25 mouse cellular contexts compared by ENCODE assay signal in the genomic region with DNA sequence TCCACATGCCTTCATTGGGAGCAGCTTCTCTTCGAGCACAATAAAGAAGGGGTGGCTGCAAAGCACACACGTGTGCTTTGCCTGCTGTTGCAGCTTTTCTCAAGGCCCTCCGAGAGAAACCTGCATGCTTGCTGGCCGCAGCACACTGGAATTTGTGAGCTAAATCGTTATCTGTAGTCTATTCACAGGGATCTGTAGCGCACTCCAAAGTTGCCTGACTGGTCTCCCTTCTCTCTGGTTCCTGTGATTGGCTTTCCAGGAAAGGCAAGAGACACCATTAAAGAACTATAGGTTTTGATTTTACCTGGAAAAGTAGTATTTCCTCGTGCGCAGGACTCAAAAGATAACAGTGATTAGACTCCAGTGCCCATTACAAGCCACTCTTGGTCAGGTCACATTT. TPM values are rescaled to one million over a fixed set of nuclear protein-coding genes. Genes with fewer than 3 reads are reported as not detected.
A peak's percentile ranks its signal among the peaks of the same experiment; 100 is the strongest.
DNase-seq lines count a peak whose midpoint lies in the region; ATAC-seq and TF ChIP-seq lines count a peak whose summit lies in the region.
"Had no signal": no experiment of that assay in that cellular context is flagged by ENCODE, and none has a peak within 500 bp of the region (broad histone marks: within the 10 kb centered on the region; RNA-seq: fewer than 3 reads in every experiment).

No protein-coding gene starts in this region.

- H3K4me1 ChIP-seq in embryonic facial prominence, embryonic 14.5 days (ENCODE audit: control insufficient read depth, insufficient read depth, low read length), result no peaks in the 10 kb centered on the region
- H3K4me1 ChIP-seq in embryonic facial prominence, embryonic 10.5 days, result no peaks in the 10 kb centered on the region
- no peaks in the 10 kb centered on the region for H3K4me1 ChIP-seq in kidney, embryonic 15.5 days
- no peaks in the 10 kb centered on the region for H3K4me1 ChIP-seq in lung, embryonic 16.5 days (replicated peaks; ENCODE audit: control insufficient read depth, insufficient read depth, low read length)
- no peaks in the 10 kb centered on the region for H3K4me1 ChIP-seq in lung, adult 2 months (ENCODE audit: control insufficient read depth, insufficient read depth, low read length)
- no peaks in the 10 kb centered on the region for H3K4me1 ChIP-seq in intestine, embryonic 16.5 days (ENCODE audit: control insufficient read depth, insufficient read depth, low read length)
- H3K4me1 ChIP-seq: embryonic facial prominence, embryonic 13.5 days; forebrain, embryonic 15.5 days; hindbrain, embryonic 12.5 days; limb, embryonic 10.5 days; liver, embryonic 13.5 days; midbrain, embryonic 12.5 days; neural tube, embryonic 12.5 days had no signal

- H3K9me3 ChIP-seq in embryonic facial prominence, embryonic 14.5 days (ENCODE audit: control insufficient read depth, low read length), result no peaks in the 10 kb centered on the region
- H3K9me3 ChIP-seq in embryonic facial prominence, embryonic 10.5 days, result no peaks in the 10 kb centered on the region
- H3K9me3 ChIP-seq in kidney, embryonic 15.5 days (replicated peaks), result no peaks in the 10 kb centered on the region
- H3K9me3 ChIP-seq in lung, embryonic 16.5 days (ENCODE audit: control insufficient read depth, low read length), result no peaks in the 10 kb centered on the region
- H3K9me3 ChIP-seq in intestine, embryonic 16.5 days (ENCODE audit: control insufficient read depth, low read length), result no peaks in the 10 kb centered on the region
- H3K9me3 ChIP-seq: embryonic facial prominence, embryonic 13.5 days; forebrain, embryonic 15.5 days; hindbrain, embryonic 12.5 days; limb, embryonic 10.5 days; liver, embryonic 13.5 days; midbrain, embryonic 12.5 days; neural tube, embryonic 12.5 days had no signal

- no peak for TF ChIP-seq POLR2A in lung, adult 2 months (IDR thresholded peaks at IDR 0.05; ENCODE audit: borderline replicate concordance, extremely low read depth, low read depth, low read length)

- no peak overlapping the region for H3K9ac ChIP-seq in embryonic facial prominence, embryonic 14.5 days (ENCODE audit: low read depth, low read length)
- no peak overlapping the region for H3K9ac ChIP-seq in kidney, embryonic 15.5 days
- H3K9ac ChIP-seq in lung, embryonic 16.5 days (ENCODE audit: low read length), result no peak overlapping the region
- H3K9ac ChIP-seq in intestine, embryonic 16.5 days (ENCODE audit: low read depth, low read length), result no peak overlapping the region
- H3K9ac ChIP-seq: embryonic facial prominence, embryonic 13.5 days; forebrain, embryonic 15.5 days; hindbrain, embryonic 12.5 days; liver, embryonic 13.5 days; midbrain, embryonic 12.5 days; neural tube, embryonic 12.5 days had no signal

- TF ChIP-seq CTCF in lung, adult 2 months (IDR thresholded peaks at IDR 0.05; ENCODE audit: insufficient read depth, low read length), result no peak

- H3K27ac ChIP-seq in embryonic facial prominence, embryonic 14.5 days (replicated peaks; ENCODE audit: low read depth, low read length), result no peak overlapping the region
- H3K27ac ChIP-seq in embryonic facial prominence, embryonic 10.5 days (replicated peaks), result no peak overlapping the region
- H3K27ac ChIP-seq in kidney, embryonic 15.5 days, result peak overlapping the region; percentile 45
- H3K27ac ChIP-seq in lung, embryonic 16.5 days (ENCODE audit: low read length), result peak overlapping the region; percentile 12; the same call in 1 of the 2 replicates
- H3K27ac ChIP-seq in intestine, embryonic 16.5 days (ENCODE audit: low read length), result no peak overlapping the region; the same call in 1 of the 2 replicates
- H3K27ac ChIP-seq: embryonic facial prominence, embryonic 13.5 days; forebrain, embryonic 15.5 days; hindbrain, embryonic 12.5 days; left cerebral cortex, adult 2 months; limb, embryonic 10.5 days; liver, embryonic 13.5 days; macrophage; midbrain, embryonic 12.5 days; neural tube, embryonic 12.5 days had no signal

- peak; percentile 12 for DNase-seq in embryonic facial prominence, embryonic 14.5 days (ENCODE audit: low spot score)
- no peak for DNase-seq in embryonic facial prominence, embryonic 10.5 days (ENCODE audit: low spot score)
- no peak for DNase-seq in kidney, postnatal 25 days
- no peak for DNase-seq in lung, adult 2 months
- DNase-seq in Muller cell, postnatal 12 days (ENCODE audit: inconsistent ontology term), result no peak
- DNase-seq: adrenal gland, adult 8-10 months; cerebellum, adult 9-11 months; gastrocnemius, postnatal 25 days; layer of hippocampus, adult 9-11 months; liver, embryonic 13.5 days; right cerebral cortex, postnatal 4 days had no signal

- 57% methylated on average over 8 of the region's 8 CpGs for WGBS in embryonic facial prominence, embryonic 14.5 days
- 63% methylated on average over 8 of the region's 8 CpGs for WGBS in embryonic facial prominence, embryonic 10.5 days
- WGBS in kidney, embryonic 15.5 days, result 59% methylated on average over 8 of the region's 8 CpGs
- WGBS in lung, embryonic 16.5 days, result 45% methylated on average over 8 of the region's 8 CpGs
- 59% methylated on average over 8 of the region's 8 CpGs for WGBS in lung, adult 2 months
- 45% methylated on average over 8 of the region's 8 CpGs for WGBS in intestine, embryonic 16.5 days

- H3K27me3 ChIP-seq in embryonic facial prominence, embryonic 14.5 days (replicated peaks; ENCODE audit: control insufficient read depth, insufficient read depth, low read length), result no peaks in the 10 kb centered on the region
- no peaks in the 10 kb centered on the region for H3K27me3 ChIP-seq in embryonic facial prominence, embryonic 10.5 days (replicated peaks; ENCODE audit: low read depth, poor library complexity, severe bottlenecking)
- no peaks in the 10 kb centered on the region for H3K27me3 ChIP-seq in kidney, embryonic 15.5 days
- H3K27me3 ChIP-seq in lung, embryonic 16.5 days (ENCODE audit: control insufficient read depth, insufficient read depth, low read depth, low read length), result no peaks in the 10 kb centered on the region
- H3K27me3 ChIP-seq in intestine, embryonic 16.5 days (replicated peaks; ENCODE audit: control insufficient read depth, insufficient read depth, low read length), result no peaks in the 10 kb centered on the region
- H3K27me3 ChIP-seq: embryonic facial prominence, embryonic 13.5 days; forebrain, embryonic 15.5 days; hindbrain, embryonic 12.5 days; liver, embryonic 13.5 days; midbrain, embryonic 12.5 days; neural tube, embryonic 12.5 days had no signal

- no peak overlapping the region for H3K4me3 ChIP-seq in embryonic facial prominence, embryonic 14.5 days (ENCODE audit: low read depth, low read length)
- no peak overlapping the region for H3K4me3 ChIP-seq in embryonic facial prominence, embryonic 10.5 days
- H3K4me3 ChIP-seq in kidney, embryonic 15.5 days (replicated peaks), result no peak overlapping the region
- no peak overlapping the region for H3K4me3 ChIP-seq in lung, embryonic 16.5 days (ENCODE audit: low read length)
- no peak overlapping the region for H3K4me3 ChIP-seq in lung, adult 2 months (replicated peaks; ENCODE audit: extremely low read depth, low read depth, low read length)
- H3K4me3 ChIP-seq in intestine, embryonic 16.5 days (ENCODE audit: low read length), result no peak overlapping the region
- H3K4me3 ChIP-seq: embryonic facial prominence, embryonic 13.5 days; forebrain, embryonic 15.5 days; hindbrain, embryonic 12.5 days; left cerebral cortex, adult 2 months; limb, embryonic 10.5 days; liver, embryonic 13.5 days; midbrain, embryonic 12.5 days; neural tube, embryonic 12.5 days had no signal

- no peaks in the 10 kb centered on the region for H3K36me3 ChIP-seq in embryonic facial prominence, embryonic 14.5 days (ENCODE audit: control insufficient read depth, insufficient read depth, low read length)
- no peaks in the 10 kb centered on the region for H3K36me3 ChIP-seq in embryonic facial prominence, embryonic 10.5 days (replicated peaks)
- H3K36me3 ChIP-seq in kidney, embryonic 15.5 days, result no peaks in the 10 kb centered on the region
- no peaks in the 10 kb centered on the region for H3K36me3 ChIP-seq in lung, embryonic 16.5 days (ENCODE audit: control insufficient read depth, insufficient read depth, low read length)
- H3K36me3 ChIP-seq in intestine, embryonic 16.5 days (ENCODE audit: control insufficient read depth, insufficient read depth, low read length), result no peaks in the 10 kb centered on the region
- H3K36me3 ChIP-seq: embryonic facial prominence, embryonic 13.5 days; forebrain, embryonic 15.5 days; hindbrain, embryonic 12.5 days; limb, embryonic 10.5 days; liver, embryonic 13.5 days; midbrain, embryonic 12.5 days; neural tube, embryonic 12.5 days had no signal

- no peak overlapping the region for H3K4me2 ChIP-seq in embryonic facial prominence, embryonic 14.5 days (ENCODE audit: low read depth, low read length)
- H3K4me2 ChIP-seq in kidney, embryonic 15.5 days, result no peak overlapping the region
- no peak overlapping the region for H3K4me2 ChIP-seq in lung, embryonic 16.5 days (ENCODE audit: low read depth, low read length)
- H3K4me2 ChIP-seq in intestine, embryonic 16.5 days (ENCODE audit: low read depth, low read length), result 0 out of 2 replicates have a peak overlapping the region, but pooled peaks have one; percentile 19
- H3K4me2 ChIP-seq: embryonic facial prominence, embryonic 13.5 days; forebrain, embryonic 15.5 days; hindbrain, embryonic 12.5 days; liver, embryonic 13.5 days; midbrain, embryonic 12.5 days; neural tube, embryonic 12.5 days had no signal

- no peak for ATAC-seq in embryonic facial prominence, embryonic 14.5 days (ENCODE audit: low read depth)
- ATAC-seq in kidney, embryonic 15.5 days (replicated peaks; ENCODE audit: low FRiP score), result no peak
- ATAC-seq in lung, embryonic 16.5 days (ENCODE audit: low read depth), result peak; percentile 57
- ATAC-seq in intestine, embryonic 16.5 days, result peak; percentile 92
- ATAC-seq: forebrain, embryonic 15.5 days; inflammation-experienced regulatory T-cells, adult 6 months; Patski had no signal

RNA-seq across cellular contexts. Expression of a gene that starts 22.3 kb away (rescaled TPM):
- polyA plus RNA-seq in embryonic facial prominence, embryonic 14.5 days (2014; fragmentation: Nextera tagmentation; extraction: Ambion mirVana), result not detected in 2 replicates
- not detected in 2 replicates for polyA plus RNA-seq in embryonic facial prominence, embryonic 10.5 days (2016; fragmentation: Nextera tagmentation; extraction: Ambion mirVana)
- polyA plus RNA-seq in kidney, embryonic 15.5 days (2015; fragmentation: Nextera tagmentation; extraction: Ambion mirVana), result not detected in 2 replicates
- not detected in 2 replicates for polyA plus RNA-seq in lung, embryonic 16.5 days (2015; fragmentation: Nextera tagmentation; extraction: Ambion mirVana)
- polyA plus RNA-seq in lung, adult 2 months (2012; rRNA removed), result not detected in 2 replicates
- not detected in 2 replicates for polyA plus RNA-seq in intestine, embryonic 16.5 days (2015; fragmentation: Nextera tagmentation; extraction: Ambion mirVana)
- polyA plus RNA-seq: cortical plate, adult 2 months; embryonic facial prominence, embryonic 13.5 days; forebrain, embryonic 15.5 days; hindbrain, embryonic 12.5 days; inflammation-experienced regulatory T-cells, adult 6 months; limb, embryonic 10.5 days; liver, embryonic 13.5 days; macrophage; midbrain, embryonic 12.5 days; neural tube, embryonic 12.5 days; Patski had no signal

Comparison
In these comparisons a context has a peak if more than half of its experiments do, and no peak if none do; other contexts are left out.
1. ATAC-seq: peak in lung, embryonic 16.5 days (single experiment) and intestine, embryonic 16.5 days (single experiment); none in embryonic facial prominence, embryonic 14.5 days (single experiment) and kidney, embryonic 15.5 days (single experiment).
2. H3K27ac ChIP-seq: peak in kidney, embryonic 15.5 days (single experiment) and lung, embryonic 16.5 days (single experiment); none in embryonic facial prominence, embryonic 14.5 days (single experiment), embryonic facial prominence, embryonic 10.5 days (single experiment) and intestine, embryonic 16.5 days (single experiment).